Mouse (Mus musculus) kidney, adult 2 months (tissue): Measurements from ENCODE around the gene Herc1.

ENCODE experiments used
- CTCF ChIP-seq: fragments of 200-500 bp; conservative IDR thresholded peaks from 2 replicates; pipeline ENCODE4 v1.5.1; 2011; ENCODE audit warnings: low read depth, mild to moderate bottlenecking, control low read depth, low read length, moderate library complexity, mixed read lengths; ENCODE audit not compliant: insufficient read depth, insufficient read length
- POLR2A ChIP-seq: fragments of 200-500 bp; IDR thresholded peaks from one replicate; pipeline ENCODE4 v1.6.1; 2011; ENCODE audit warnings: low read depth, low read length, control low read depth

DNA sequence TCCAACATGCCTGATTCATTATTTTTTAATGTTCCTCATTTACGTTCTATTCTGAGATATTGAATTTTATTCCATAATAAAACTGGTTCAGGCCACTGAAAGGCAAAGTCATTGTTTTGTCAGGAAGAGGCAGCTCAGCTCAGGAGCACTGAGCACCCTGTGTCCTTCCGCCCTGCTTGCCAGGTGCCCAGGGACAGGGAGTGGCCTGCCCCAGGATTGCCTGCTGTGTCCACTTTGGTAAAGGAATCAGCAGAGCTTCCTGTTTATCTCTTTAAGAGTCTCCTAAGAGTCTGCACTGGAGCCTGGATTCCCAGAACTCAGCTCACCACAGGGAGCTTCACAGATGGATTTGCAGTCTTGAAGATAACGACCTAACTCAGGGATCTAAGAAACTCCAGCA is 38.8 kb upstream of the Herc1 start:
- TF ChIP-seq CTCF (no peak), POLR2A (no peak)
